Mouse (Mus musculus) ES-E14 (cell line): Measurements from ENCODE around the gene Gm3448.

Source experiments
- CHD2 ChIP-seq: IDR thresholded peaks from 2 replicates; pipeline ENCODE4 v1.6.1; 2014; ENCODE audit warnings: mild to moderate bottlenecking, low read depth, low read length, inconsistent platforms
- HCFC1 ChIP-seq: IDR thresholded peaks from 2 replicates; pipeline ENCODE4 v1.6.1; 2012; ENCODE audit warnings: low read length, inconsistent platforms, borderline replicate concordance; ENCODE audit not compliant: insufficient read depth
- ZC3H11A ChIP-seq: IDR thresholded peaks from 2 replicates; pipeline ENCODE4 v1.6.1; 2012; ENCODE audit warnings: low read depth, mild to moderate bottlenecking, inconsistent platforms, low read length, borderline replicate concordance
- ZNF384 ChIP-seq: IDR thresholded peaks from 2 replicates; pipeline ENCODE4 v1.6.1; 2012; ENCODE audit warnings: low read depth, low read length, inconsistent platforms

- TF ChIP-seq ZC3H11A: no peak
- no peak for TF ChIP-seq HCFC1
- no peak for TF ChIP-seq CHD2
- no peak for TF ChIP-seq ZNF384
These were observed 25.6 kb upstream of the Gm3448 start for GRCm38 (mm10) chr17:15066911-15067310.
